Mouse (Mus musculus) urinary bladder, adult 2 months (tissue): ENCODE data around the gene Lilr4b. TPM values are rescaled to one million over a fixed set of nuclear protein-coding genes. Genes with fewer than 3 reads are reported as not detected.
"Not testable (repeated sequence)": the region's sequence is repeated elsewhere in the genome, so short reads cannot be mapped to it uniquely, and the experiment has no call there.

Experiments used
- DNase-seq: peaks from one replicate; pipeline ENCODE4 v3.0.0; 2022; ENCODE audit warnings: low spot score
- polyA plus RNA-seq: library from polyadenylated mRNA; depleted of rRNA; stranded (reverse); fragments of >200 nt; gene quantifications from 2 replicates; pipeline ENCODE4 v1.2.3, GENCODE M21; 2012; rRNA removed

Lilr4b gene
- polyA plus RNA-seq, result 10.4 and 12.4 TPM in 2 replicates

GRCm38 (mm10) chr10:51480397-51480796, at the start of gene Lilr4b, which contains the start of gene Gm49339:
Lilr4b (plus strand) TSS chr10:51480632.
Gm49339 (plus strand) TSS chr10:51480612.
- not testable (repeated sequence) for DNase-seq

GRCm38 (mm10) chr10:51432940-51433339, 47.5 kb upstream of the Lilr4b start:
- no peak for DNase-seq

- no peak for DNase-seq
Observed at GRCm38 (mm10) chr10:51435684-51436083, 44.7 kb upstream of the Lilr4b start.

DNA sequence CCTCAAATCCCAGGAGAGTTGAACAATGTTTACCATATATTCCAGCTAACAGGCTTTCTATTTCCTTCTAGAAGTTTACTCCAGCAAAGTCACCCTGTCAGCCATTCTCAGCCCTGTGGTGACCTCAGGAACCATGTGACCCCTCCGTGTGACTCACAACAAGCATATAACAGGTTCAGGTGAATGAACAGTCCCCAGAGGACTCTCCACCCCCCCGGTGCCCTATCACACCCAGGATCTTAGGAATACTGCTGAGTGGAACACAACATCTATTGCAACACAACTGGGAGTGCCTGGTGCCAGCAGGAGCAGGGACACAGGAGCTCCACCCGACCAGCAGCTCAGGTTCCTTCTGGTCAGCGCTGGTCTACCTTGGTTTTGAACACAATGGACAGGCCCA, 28.8 kb upstream of the Lilr4b start:
- no peak for DNase-seq

DNA sequence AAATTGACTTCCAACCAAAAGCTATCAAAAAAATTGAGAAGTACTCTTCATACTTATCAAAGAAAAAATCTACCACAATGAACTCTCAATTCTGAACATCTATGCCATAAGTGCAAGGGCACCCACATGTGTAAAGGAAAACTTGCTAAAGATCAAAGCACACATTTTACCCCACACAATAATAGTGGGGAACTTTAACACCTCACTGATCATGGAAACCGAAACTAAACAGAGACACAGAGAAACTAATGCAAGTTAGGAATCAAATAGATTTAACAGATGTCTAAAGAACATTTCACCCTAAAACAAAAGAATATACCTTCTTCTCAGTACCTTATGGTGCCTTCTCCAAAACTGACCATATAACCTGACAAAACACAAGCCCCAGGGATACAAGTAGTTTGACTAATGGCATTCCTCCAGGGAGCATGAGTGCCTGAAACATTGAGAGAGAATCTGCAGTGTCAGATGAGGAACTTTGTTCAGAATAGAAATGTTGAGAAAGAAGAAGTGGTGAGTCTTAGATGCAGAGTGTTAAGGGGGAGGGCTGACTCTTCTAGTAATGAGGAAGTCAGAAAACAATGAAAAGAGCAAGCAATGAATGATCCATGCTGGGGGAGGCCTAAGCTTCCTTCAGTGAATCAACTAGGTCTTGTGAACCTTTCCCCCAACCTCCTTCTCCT, 26.7 kb upstream of the Lilr4b start:
- no peak for DNase-seq

DNA sequence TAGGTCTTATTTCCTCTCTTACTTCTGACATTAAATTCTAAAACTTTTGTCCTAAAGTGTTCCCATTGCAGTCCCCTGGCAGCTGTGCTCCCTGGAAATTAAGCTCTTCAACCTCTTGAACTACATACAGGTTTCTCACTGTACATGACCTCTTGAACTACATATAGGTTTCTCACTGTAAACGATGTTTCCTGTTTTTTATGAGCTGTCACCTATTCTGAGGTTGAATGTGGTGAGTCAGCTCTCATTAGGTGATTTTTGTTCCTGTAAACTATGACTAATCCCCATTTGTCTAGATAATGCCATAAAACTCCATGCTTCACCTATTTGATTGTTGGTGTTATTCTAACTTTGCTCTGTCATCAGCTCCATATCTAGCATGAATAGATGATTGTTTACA, 26.1 kb upstream of the Lilr4b start:
- no peak for DNase-seq

GRCm38 (mm10) chr10:51455762-51456161, 24.7 kb upstream of the Lilr4b start:
- DNase-seq, result no peak

GRCm38 (mm10) chr10:51456369-51456768, 24.1 kb upstream of the Lilr4b start:
- no peak for DNase-seq

GRCm38 (mm10) chr10:51463800-51464199, 16.6 kb upstream of the Lilr4b start:
- DNase-seq, result not testable (repeated sequence)

GRCm38 (mm10) chr10:51490691-51491090, 10.3 kb downstream of the Lilr4b start, which contains the start of gene Lilrb4a:
Lilrb4a (plus strand) TSS chr10:51490956.
- not testable (repeated sequence) for DNase-seq

GRCm38 (mm10) chr10:51520021-51520420, 39.6 kb downstream of the Lilr4b start:
- DNase-seq, result no peak

DNA sequence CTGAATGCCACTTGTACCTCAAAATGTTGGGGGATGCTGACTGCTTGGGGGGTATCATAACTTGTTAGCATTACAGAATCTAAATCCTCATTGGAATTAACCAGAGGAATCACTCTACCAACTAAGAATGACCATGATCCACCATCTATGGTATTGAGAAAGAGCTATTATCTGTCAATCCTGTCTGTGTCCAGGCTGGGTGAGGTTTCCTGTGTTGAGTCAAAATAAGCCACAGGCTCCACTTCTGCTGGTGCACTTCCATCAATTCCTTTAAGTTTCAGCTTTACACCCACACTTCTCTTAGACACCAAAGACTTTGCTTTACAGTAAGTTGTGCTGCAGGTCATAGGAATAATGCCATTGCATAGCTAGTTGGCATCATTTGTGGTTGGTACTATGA, 41.0 kb downstream of the Lilr4b start:
- DNase-seq, result no peak

DNA sequence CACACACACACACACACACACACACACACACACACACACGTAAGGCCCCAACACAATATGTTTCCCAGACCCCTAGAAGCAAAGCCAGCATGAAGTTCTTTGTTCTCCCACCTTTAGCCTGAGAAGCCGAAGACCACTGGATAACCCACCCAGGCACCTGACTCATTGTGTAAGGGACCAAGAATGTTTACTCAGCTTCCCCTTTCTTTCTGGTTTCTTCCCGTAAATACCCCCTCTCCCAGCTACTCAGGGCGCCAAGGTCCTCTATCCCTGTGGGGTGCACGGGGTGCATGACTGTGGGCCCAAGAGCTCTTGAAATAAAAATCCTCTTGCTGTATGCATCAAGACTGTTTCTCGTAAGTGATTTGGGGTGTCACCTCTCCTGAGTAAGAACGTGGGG, 45.7 kb downstream of the Lilr4b start:
- no peak for DNase-seq

DNA sequence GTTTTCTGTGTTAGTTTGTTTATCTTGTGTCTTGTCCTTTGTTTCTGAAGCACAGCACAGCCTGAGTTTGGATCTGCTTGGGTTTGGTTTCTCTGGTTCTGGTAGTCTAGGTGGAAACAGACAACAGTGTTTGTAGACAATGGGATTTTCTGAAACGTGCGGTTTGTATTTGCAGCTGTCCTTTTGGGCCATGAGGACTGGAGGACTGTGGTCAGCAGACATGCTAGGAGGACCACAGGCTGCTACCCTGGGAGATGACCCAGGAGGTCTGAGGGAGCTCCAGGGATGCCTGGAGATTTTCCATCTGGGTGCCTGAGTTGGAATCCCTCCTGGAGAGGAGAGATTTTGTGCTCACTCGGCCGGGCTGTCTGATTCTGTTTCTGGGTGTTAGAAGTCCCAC, 46.2 kb downstream of the Lilr4b start:
- DNase-seq, result no peak

DNA sequence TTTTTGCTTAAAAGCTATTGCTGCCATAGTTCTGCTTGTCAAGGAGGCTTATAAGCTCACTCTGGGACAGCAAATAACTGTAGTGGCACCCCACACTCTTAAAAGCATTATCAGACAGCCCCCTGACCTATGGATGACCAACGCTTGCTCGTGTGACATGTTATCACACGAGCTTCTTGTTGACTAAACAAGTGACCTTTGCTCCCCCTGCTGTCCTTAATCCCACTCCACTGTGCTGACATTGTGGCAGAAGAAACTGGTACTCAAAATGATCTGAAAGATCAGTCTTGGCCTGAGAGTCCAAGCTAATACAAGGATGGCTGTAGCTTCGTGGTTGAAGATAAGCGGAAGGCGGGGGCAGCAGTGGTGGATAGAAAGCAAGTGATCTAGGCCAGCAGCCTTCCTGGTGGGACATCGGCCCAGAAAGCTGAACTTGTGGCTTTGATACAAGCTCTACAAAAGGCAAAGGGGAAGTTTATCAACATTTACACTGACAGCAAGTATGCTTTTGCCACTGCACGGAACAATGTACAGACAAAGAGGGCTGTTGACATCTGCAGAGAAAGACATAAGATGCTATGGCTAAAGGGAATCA, 48.5 kb downstream of the Lilr4b start:
- no peak for DNase-seq

DNA sequence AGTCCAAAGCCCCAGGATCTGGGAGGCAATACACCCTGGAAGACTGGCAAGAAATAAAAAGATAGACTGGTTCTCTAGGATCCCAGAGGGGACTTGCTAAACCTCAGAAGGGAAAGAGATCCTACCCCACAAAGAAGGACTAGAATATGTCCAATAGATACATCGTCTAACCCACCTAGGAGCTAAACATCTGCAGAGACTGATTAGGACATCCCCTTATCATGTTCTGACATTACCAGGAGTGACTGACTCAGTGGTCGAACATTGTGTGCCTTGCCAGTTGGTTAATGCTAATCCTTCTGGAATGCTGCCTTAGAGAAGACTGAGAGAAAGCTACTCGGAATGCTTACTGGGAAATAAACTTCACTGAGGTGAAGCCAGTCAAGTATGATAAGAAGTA, 49.1 kb downstream of the Lilr4b start:
- no peak for DNase-seq

- no peak for DNase-seq
Observed at GRCm38 (mm10) chr10:51530813-51531212, 50.4 kb downstream of the Lilr4b start.

Other genes starting within 250 kb of the Lilr4b start
- 5.4 and 8.1 TPM in 2 replicates for gene Gm49339, start within 50 bp of the Lilr4b start, polyA plus RNA-seq
- gene Lilrb4a, start 10.3 kb downstream of the Lilr4b start, polyA plus RNA-seq, result 18.3 and 25.4 TPM in 2 replicates
- 0.21 TPM in 1 of 2 replicates, not detected in the other for gene Fam162b, start 109.9 kb downstream of the Lilr4b start, polyA plus RNA-seq
- gene Gprc6a, start 150.8 kb downstream of the Lilr4b start, polyA plus RNA-seq, result not detected in 2 replicates
- not detected in 2 replicates for gene Rfx6, start 197.1 kb downstream of the Lilr4b start, polyA plus RNA-seq